Mouse (Mus musculus) heart, embryonic 11.5 days (tissue): ENCODE results near the gene Rimbp3. TPM values are rescaled to one million over a fixed set of nuclear protein-coding genes. Genes with fewer than 3 reads are reported as not detected.

Experiments
- ATAC-seq: fragments of 200-750 bp; cut with Nextera tagmentation; replicated peaks from 2 replicates; pipeline ENCODE4 v1.8.0; 2017; ENCODE audit warnings: moderate library complexity; ENCODE audit not compliant: insufficient number of reproducible peaks, low FRiP score, low TSS enrichment
- H3K27ac ChIP-seq: fragments of 300-500 bp; sonication (generic); 2 replicates; pipeline ENCODE4 v1.5.1; 2014; ENCODE audit warnings: mild to moderate bottlenecking, low read depth, low read length
- H3K27me3 ChIP-seq: fragments of 300-500 bp; sonication (generic); 2 replicates; pipeline ENCODE4 v1.6.1; 2014; ENCODE audit warnings: mild to moderate bottlenecking, low read length, mixed read lengths; ENCODE audit not compliant: control insufficient read depth, insufficient read depth
- H3K36me3 ChIP-seq: fragments of 300-500 bp; sonication (generic); 2 replicates; pipeline ENCODE4 v1.6.1; 2014; ENCODE audit warnings: mild to moderate bottlenecking, low read length, moderate library complexity, mixed read lengths; ENCODE audit not compliant: control insufficient read depth, insufficient read depth
- H3K4me1 ChIP-seq: fragments of 300-500 bp; sonication (generic); 2 replicates; pipeline ENCODE4 v1.6.1; 2014; ENCODE audit warnings: low read length; ENCODE audit not compliant: control insufficient read depth, insufficient read depth
- H3K4me2 ChIP-seq: fragments of 300-500 bp; sonication (generic); 2 replicates; pipeline ENCODE4 v1.6.1; 2014; ENCODE audit warnings: mild to moderate bottlenecking, moderate library complexity
- H3K4me3 ChIP-seq: fragments of 300-500 bp; sonication (generic); 2 replicates; pipeline ENCODE4 v1.5.1; 2014; ENCODE audit warnings: low read depth, low read length
- H3K9ac ChIP-seq: fragments of 300-500 bp; sonication (generic); 2 replicates; pipeline ENCODE4 v1.6.1; 2014; ENCODE audit warnings: mild to moderate bottlenecking, low read depth, low read length, moderate library complexity
- H3K9me3 ChIP-seq: fragments of 300-500 bp; sonication (generic); replicated peaks from 2 replicates; pipeline ENCODE4 v1.6.1; 2016; ENCODE audit warnings: low read length; ENCODE audit not compliant: control insufficient read depth
- WGBS: fragments of 180-500 bp; shearing (Covaris S2); extraction: QIAGEN DNeasy Blood & Tissue Kit; methylation state at CpG from one replicate; pipeline ENCODE4 v1.1.7; 2014; ENCODE audit not compliant: insufficient replicate concordance; 5-methylcytosine and 5-hydroxymethylcytosine counted together
- polyA plus RNA-seq: library from polyadenylated mRNA; unstranded; fragments of >200 nt; fragmentation: Nextera tagmentation; extraction: Ambion mirVana; gene quantifications from 2 replicates; pipeline ENCODE4 v1.2.1, GENCODE M21; 2014

The Rimbp3 gene
- polyA plus RNA-seq, 1 experiment from 2014 or later, result 0.34 TPM

DNA sequence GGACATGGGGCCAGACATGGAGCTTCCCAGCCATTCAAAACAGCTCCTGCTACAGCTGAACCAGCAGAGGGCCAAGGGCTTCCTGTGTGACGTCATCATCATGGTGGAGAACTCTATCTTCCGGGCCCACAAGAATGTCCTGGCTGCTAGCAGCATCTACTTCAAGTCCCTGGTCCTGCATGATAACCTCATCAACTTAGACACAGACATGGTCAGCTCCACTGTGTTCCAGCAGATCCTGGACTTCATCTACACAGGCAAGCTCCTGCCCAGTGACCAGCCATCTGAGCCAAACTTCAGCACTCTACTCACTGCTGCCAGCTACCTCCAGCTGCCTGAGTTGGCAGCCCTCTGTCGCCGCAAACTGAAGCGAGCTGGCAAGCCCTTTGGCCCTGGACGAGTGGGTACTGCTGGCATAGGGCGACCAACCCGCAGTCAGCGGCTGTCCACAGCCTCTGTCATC, 49.0 kb downstream of the Rimbp3 start:
- Histone ChIP-seq H3K9ac (no peak overlapping the region), H3K4me3 (no peak overlapping the region), H3K9me3 (no peaks in the 10 kb centered on the region), H3K27me3 (no peaks in the 10 kb centered on the region), H3K4me2 (no peak overlapping the region), H3K36me3 (peaks cover 18% of the 10 kb centered on the region), H3K4me1 (peaks cover 37% of the 10 kb centered on the region), H3K27ac (no peak overlapping the region)
- 83% methylated on average over 9 of the region's 9 CpGs for WGBS
- no peak for ATAC-seq

DNA sequence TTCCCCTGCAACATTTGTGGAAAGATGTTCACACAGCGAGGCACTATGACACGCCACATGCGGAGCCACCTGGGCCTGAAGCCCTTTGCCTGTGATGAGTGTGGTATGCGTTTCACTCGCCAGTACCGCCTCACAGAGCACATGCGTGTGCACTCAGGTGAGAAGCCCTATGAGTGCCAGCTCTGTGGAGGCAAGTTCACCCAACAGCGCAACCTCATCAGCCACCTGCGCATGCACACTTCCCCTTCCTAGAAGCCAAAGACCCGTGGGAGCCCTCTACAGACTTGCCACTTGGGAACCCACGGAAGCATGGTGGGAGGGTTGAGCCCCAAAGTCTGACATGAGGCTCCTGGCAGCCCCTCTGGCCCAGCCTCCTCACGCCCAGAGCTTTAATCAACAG, 50.5 kb downstream of the Rimbp3 start:
- Histone ChIP-seq H3K4me2 (no peak overlapping the region), H3K36me3 (peaks cover 18% of the 10 kb centered on the region)
- WGBS, result 87% methylated on average over 12 of the region's 12 CpGs

DNA sequence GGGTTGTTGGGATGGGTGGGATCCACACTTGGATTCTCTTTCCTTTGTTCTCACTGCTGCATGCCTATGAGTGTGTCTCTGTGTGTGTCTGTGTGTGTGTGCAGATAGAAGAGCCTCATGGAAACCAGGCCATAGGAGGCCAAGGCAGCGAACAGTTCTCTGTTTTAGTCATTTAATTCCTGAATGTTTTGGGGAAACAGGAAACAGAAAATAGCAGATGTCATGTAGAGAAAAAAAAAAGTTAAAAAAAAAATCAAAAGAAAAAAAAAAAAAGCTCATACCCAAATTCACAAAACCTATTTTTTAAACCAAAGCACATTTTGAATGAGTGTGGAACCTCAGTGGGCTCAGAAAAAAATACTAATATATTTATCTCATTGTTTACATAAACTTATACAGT, 52.9 kb downstream of the Rimbp3 start:
- Histone ChIP-seq H3K27ac (no peak overlapping the region), H3K9ac (no peak overlapping the region), H3K36me3 (peaks cover 18% of the 10 kb centered on the region), H3K9me3 (no peaks in the 10 kb centered on the region), H3K27me3 (no peaks in the 10 kb centered on the region), H3K4me1 (peaks cover 13% of the 10 kb centered on the region), H3K4me3 (no peak overlapping the region), H3K4me2 (no peak overlapping the region)
- 87% methylated on average over 1 of the region's 1 CpGs for WGBS
- ATAC-seq, result no peak

More for the DNA sequence above, 50.5 kb downstream of the Rimbp3 start:
- H3K27ac ChIP-seq, result no peak overlapping the region
- H3K4me1 ChIP-seq, result peaks cover 23% of the 10 kb centered on the region
- no peaks in the 10 kb centered on the region for H3K27me3 ChIP-seq
- no peaks in the 10 kb centered on the region for H3K9me3 ChIP-seq
- H3K9ac ChIP-seq, result no peak overlapping the region
- no peak for ATAC-seq
- H3K4me3 ChIP-seq, result no peak overlapping the region

Other genes starting within 250 kb of the Rimbp3 start
- gene Mapk1, start 225.2 kb upstream of the Rimbp3 start, polyA plus RNA-seq, result 146 and 165 TPM in 2 replicates
- gene Ypel1, start 138.9 kb upstream of the Rimbp3 start, polyA plus RNA-seq, result 20.1 and 20.4 TPM in 2 replicates
- 104 and 108 TPM in 2 replicates for gene Ppil2, start 97.3 kb upstream of the Rimbp3 start, polyA plus RNA-seq
- gene 2610318N02Rik, start 83.4 kb upstream of the Rimbp3 start, polyA plus RNA-seq, result 37.0 and 41.5 TPM in 2 replicates
- 61.9 and 63.6 TPM in 2 replicates for gene Sdf2l1, start 76.2 kb upstream of the Rimbp3 start, polyA plus RNA-seq
- 4.6 and 5.8 TPM in 2 replicates for gene Ydjc, start 64.0 kb upstream of the Rimbp3 start, polyA plus RNA-seq
- gene Ccdc116, start 61.4 kb upstream of the Rimbp3 start, polyA plus RNA-seq, result 0.07 TPM in 1 of 2 replicates, not detected in the other
- 313 and 328 TPM in 2 replicates for gene Ube2l3, start 6.0 kb upstream of the Rimbp3 start, polyA plus RNA-seq
- 4.5 and 4.8 TPM in 2 replicates for gene Hic2, start 25.0 kb downstream of the Rimbp3 start, polyA plus RNA-seq
- 4.9 and 7.1 TPM in 2 replicates for gene Tmem191c, start 67.5 kb downstream of the Rimbp3 start, polyA plus RNA-seq
- 0.61 and 2.5 TPM in 2 replicates for gene Serpind1, start 122.8 kb downstream of the Rimbp3 start, polyA plus RNA-seq
- 6.0 and 6.5 TPM in 2 replicates for gene Snap29, start 197.4 kb downstream of the Rimbp3 start, polyA plus RNA-seq
- 36.8 and 38.3 TPM in 2 replicates for gene Pi4ka, start 197.7 kb downstream of the Rimbp3 start, polyA plus RNA-seq
- 47.8 and 49.6 TPM in 2 replicates for gene Crkl, start 243.4 kb downstream of the Rimbp3 start, polyA plus RNA-seq